Mouse (Mus musculus): Measurements from ENCODE around the gene Pkd1l2.

- TF ChIP-seq CTCF (IDR thresholded peaks at IDR 0.05; ENCODE audit: insufficient read depth, low read depth, low read length) = no peak
- TF ChIP-seq POLR2A (IDR thresholded peaks at IDR 0.05; ENCODE audit: insufficient read depth, low read depth, low read length) = no peak
These were observed 20.9 kb downstream of the Pkd1l2 start for GRCm38 (mm10) chr8:117061180-117061880.

Measured in olfactory bulb, adult 2 months (tissue).